In the genomic region with DNA sequence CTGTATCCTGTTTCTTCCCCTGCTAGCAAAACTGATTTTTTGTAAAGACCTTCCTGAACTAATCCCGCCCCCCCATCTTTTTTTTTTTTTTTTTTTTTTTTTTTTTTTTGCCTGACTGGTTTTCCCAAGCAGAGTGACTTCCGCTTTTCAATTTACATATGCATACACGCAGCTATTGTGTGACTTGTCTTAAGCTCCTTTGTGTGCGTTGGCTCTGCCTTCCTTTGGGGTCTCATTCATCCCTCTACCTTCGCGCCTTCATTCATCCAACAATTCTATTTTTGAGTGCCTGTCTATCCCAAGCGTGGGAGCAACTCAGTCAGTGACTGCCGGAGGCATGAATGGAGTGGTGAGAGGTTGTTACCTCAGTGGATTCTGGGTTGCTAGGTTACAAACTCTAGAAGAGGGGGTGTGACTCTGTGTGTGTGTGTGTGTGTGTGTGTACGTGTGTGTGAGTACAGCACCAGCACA, we compare ENCODE assay signal across 9 mouse cellular contexts. TPM values are rescaled to one million over a fixed set of nuclear protein-coding genes. Genes with fewer than 3 reads are reported as not detected.
A peak's percentile ranks its signal among the peaks of the same experiment; 100 is the strongest.
DNase-seq lines count a peak whose midpoint lies in the region; ATAC-seq and TF ChIP-seq lines count a peak whose summit lies in the region.
"Had no signal": no experiment of that assay in that cellular context is flagged by ENCODE, and none has a peak within 500 bp of the region (broad histone marks: within the 10 kb centered on the region; RNA-seq: fewer than 3 reads in every experiment).

No protein-coding gene starts in this region.

- WGBS in liver, adult 2 months, result 83% methylated on average over 9 of the region's 9 CpGs
- WGBS in liver, postnatal 0 days (ENCODE audit: insufficient replicate concordance), result 66% methylated on average over 9 of the region's 9 CpGs
- WGBS in stomach, postnatal 0 days, result 44% methylated on average over 9 of the region's 9 CpGs
- WGBS in kidney, embryonic 14.5 days, result 48% methylated on average over 8 of the region's 9 CpGs

- no peak overlapping the region for H3K4me2 ChIP-seq in liver, postnatal 0 days (ENCODE audit: low read depth, low read length)
- H3K4me2 ChIP-seq in stomach, postnatal 0 days (replicated peaks; ENCODE audit: low read depth), result no peak overlapping the region
- H3K4me2 ChIP-seq in kidney, embryonic 14.5 days (replicated peaks; ENCODE audit: low read depth, low read length), result no peak overlapping the region

- no peak for DNase-seq in liver, adult 2 months (ENCODE audit: extremely low read depth, low read depth, low spot score)
- DNase-seq in liver, postnatal 0 days, result no peak
- peak; percentile 46 to 70 for DNase-seq in frontal cortex, postnatal 10 days (ENCODE audit: low spot score in 2 of 2)
- peak; percentile 78 to 92 for DNase-seq in left cerebral cortex, postnatal 14 days (ENCODE audit: low spot score in 2 of 2)
- DNase-seq in right cerebral cortex, postnatal 36 days (ENCODE audit: low spot score in 2 of 2), result peak; percentile 53 to 68
- DNase-seq in stomach, postnatal 0 days (ENCODE audit: low spot score), result no peak
- no peak for DNase-seq in spleen, postnatal 4 days (ENCODE audit: low spot score in 2 of 2)
- DNase-seq: cerebellum, adult 11-12 months had no signal

- peak overlapping the region; percentile 35; the same call in 1 of the 2 replicates for H3K4me3 ChIP-seq in liver, adult 2 months (ENCODE audit: insufficient read depth, low read depth, low read length)
- no peak overlapping the region for H3K4me3 ChIP-seq in liver, postnatal 0 days (ENCODE audit: low read depth, low read length)
- no peak overlapping the region for H3K4me3 ChIP-seq in stomach, postnatal 0 days (ENCODE audit: low read depth, low read length)
- H3K4me3 ChIP-seq in kidney, embryonic 14.5 days (ENCODE audit: low read length), result no peak overlapping the region

- no peak for TF ChIP-seq EP300 in liver, postnatal 0 days (IDR thresholded peaks at IDR 0.05; ENCODE audit: low read depth)
- no peak for TF ChIP-seq EP300 in stomach, postnatal 0 days (optimal IDR thresholded peaks at IDR 0.05)

- H3K4me1 ChIP-seq in liver, adult 2 months (ENCODE audit: control insufficient read depth, insufficient read depth, low read length), result no peaks in the 10 kb centered on the region
- H3K4me1 ChIP-seq in liver, postnatal 0 days (ENCODE audit: insufficient read depth), result peaks cover 16% of the 10 kb centered on the region
- H3K4me1 ChIP-seq in stomach, postnatal 0 days (replicated peaks; ENCODE audit: control insufficient read depth, insufficient read depth), result no peaks in the 10 kb centered on the region
- H3K4me1 ChIP-seq in kidney, embryonic 14.5 days (ENCODE audit: control insufficient read depth, insufficient read depth, low read length), result no peaks in the 10 kb centered on the region

- H3K9me3 ChIP-seq in liver, postnatal 0 days (ENCODE audit: low read length), result no peaks in the 10 kb centered on the region
- no peaks in the 10 kb centered on the region for H3K9me3 ChIP-seq in stomach, postnatal 0 days (ENCODE audit: control insufficient read depth, low read length)
- H3K9me3 ChIP-seq in kidney, embryonic 14.5 days (ENCODE audit: control insufficient read depth, low read length), result no peaks in the 10 kb centered on the region

- intact Hi-C loops in left cerebral cortex, postnatal 14 days (cut with DNase I), result no loop called here

- no peak for TF ChIP-seq POLR2A in liver, adult 2 months (IDR thresholded peaks at IDR 0.05; ENCODE audit: extremely low read depth, insufficient read depth, low read length)

- no peaks in the 10 kb centered on the region for H3K36me3 ChIP-seq in liver, adult 2 months (ENCODE audit: control insufficient read depth, insufficient read depth, low read length)
- no peaks in the 10 kb centered on the region for H3K36me3 ChIP-seq in liver, postnatal 0 days (replicated peaks; ENCODE audit: insufficient read depth, low read length)
- no peaks in the 10 kb centered on the region for H3K36me3 ChIP-seq in stomach, postnatal 0 days (ENCODE audit: control insufficient read depth, insufficient read depth, low read length)
- H3K36me3 ChIP-seq in kidney, embryonic 14.5 days (ENCODE audit: control insufficient read depth, insufficient read depth, low read length), result no peaks in the 10 kb centered on the region

- no peak for ATAC-seq in liver, postnatal 0 days
- no peak for ATAC-seq in stomach, postnatal 0 days (ENCODE audit: low FRiP score, low TSS enrichment)
- ATAC-seq in kidney, embryonic 14.5 days (ENCODE audit: low FRiP score, low TSS enrichment), result no peak

- TF ChIP-seq CTCF in liver, adult 2 months (IDR thresholded peaks at IDR 0.05; ENCODE audit: low read depth, low read length), result no peak
- TF ChIP-seq CTCF in liver, postnatal 0 days (IDR thresholded peaks at IDR 0.05; ENCODE audit: low read depth), result no peak
- TF ChIP-seq CTCF in stomach, postnatal 0 days (IDR thresholded peaks at IDR 0.05; ENCODE audit: low read depth), result no peak

- no peaks in the 10 kb centered on the region for H3K27me3 ChIP-seq in liver, adult 2 months (ENCODE audit: control insufficient read depth, insufficient read depth, low read length)
- H3K27me3 ChIP-seq in liver, postnatal 0 days (ENCODE audit: insufficient read depth, low read length), result no peaks in the 10 kb centered on the region
- H3K27me3 ChIP-seq in stomach, postnatal 0 days (ENCODE audit: control insufficient read depth, insufficient read depth, low read length), result no peaks in the 10 kb centered on the region
- H3K27me3 ChIP-seq in kidney, embryonic 14.5 days (ENCODE audit: control insufficient read depth, insufficient read depth, low read length), result no peaks in the 10 kb centered on the region

- no peak overlapping the region for H3K27ac ChIP-seq in liver, adult 2 months (replicated peaks; ENCODE audit: insufficient read depth, low read depth, low read length)
- no peak overlapping the region for H3K27ac ChIP-seq in liver, postnatal 0 days (ENCODE audit: low read depth)
- no peak overlapping the region for H3K27ac ChIP-seq in stomach, postnatal 0 days (replicated peaks)
- H3K27ac ChIP-seq in kidney, embryonic 14.5 days (ENCODE audit: low read depth, low read length), result no peak overlapping the region

- no peaks in the 10 kb centered on the region for H3K79me2 ChIP-seq in liver, adult 2 months (ENCODE audit: control insufficient read depth, insufficient read depth, low read length)

- H3K9ac ChIP-seq in liver, adult 2 months (ENCODE audit: low read depth, low read length), result peak overlapping the region; percentile 1; the same call in 1 of the 2 replicates
- no peak overlapping the region for H3K9ac ChIP-seq in liver, postnatal 0 days (replicated peaks)
- no peak overlapping the region for H3K9ac ChIP-seq in stomach, postnatal 0 days (ENCODE audit: low read length)
- H3K9ac ChIP-seq in kidney, embryonic 14.5 days (ENCODE audit: low read depth, low read length), result no peak overlapping the region

RNA-seq across cellular contexts. Expression of a gene that starts 49.2 kb away (rescaled TPM):
- total RNA-seq in liver, adult 2 months (2014; rRNA removed), result 17.9 and 27.7 TPM in 2 replicates
- 6.5 and 8.5 TPM in 2 replicates for polyA plus RNA-seq in liver, adult 2 months (2012; rRNA removed)
- polyA plus RNA-seq in liver, postnatal 0 days (2015; fragmentation: Nextera tagmentation; extraction: Ambion mirVana), result 4.5 and 5.1 TPM in 2 replicates
- 10 to 100 TPM; 57.9 to 58.3 TPM for total RNA-seq in left cerebral cortex, postnatal 14 days (2021)
- 6.0 and 8.5 TPM in 2 replicates for polyA plus RNA-seq in stomach, postnatal 0 days (2015; fragmentation: Nextera tagmentation; extraction: Ambion mirVana)
- 25.0 and 34.8 TPM in 2 replicates for polyA plus RNA-seq in kidney, embryonic 14.5 days (2014; fragmentation: Nextera tagmentation; extraction: Ambion mirVana)

Comparison
In these comparisons a context has a peak if more than half of its experiments do, and no peak if none do; other contexts are left out.
1. DNase-seq: peak in frontal cortex, postnatal 10 days (2 of 2), left cerebral cortex, postnatal 14 days (2 of 2) and right cerebral cortex, postnatal 36 days (2 of 2); none in liver, adult 2 months (single experiment), liver, postnatal 0 days (single experiment), stomach, postnatal 0 days (single experiment) and spleen, postnatal 4 days (0 of 2).